Mouse (Mus musculus): ENCODE results near the gene Gm21915. TPM values are rescaled to one million over a fixed set of nuclear protein-coding genes. Genes with fewer than 3 reads are reported as not detected.

Gm21915 gene
- polyA plus RNA-seq, 1 experiment from 2014 or later = not detected

DNA sequence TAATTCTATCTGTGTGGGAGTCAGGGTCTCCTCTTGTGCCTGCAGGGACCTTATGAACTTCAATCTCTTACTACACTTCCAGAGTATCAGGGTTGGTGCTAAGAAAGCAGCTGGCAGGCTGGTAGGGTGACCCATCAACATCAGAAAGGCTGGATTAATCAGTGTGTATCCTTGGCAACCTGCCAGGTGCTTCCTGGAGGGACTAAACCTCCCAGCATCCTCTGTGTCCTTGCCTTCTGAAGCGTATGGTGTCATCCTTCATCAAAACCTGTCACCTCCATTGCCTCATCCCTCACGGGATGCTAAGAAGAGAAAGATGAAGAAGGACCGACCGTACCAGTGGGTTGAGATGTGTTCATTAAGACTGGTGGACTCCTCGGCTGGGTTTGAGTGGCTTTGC, 23.4 kb downstream of the Gm21915 start:
- 66% methylated on average over 5 of the region's 5 CpGs for WGBS (ENCODE audit: insufficient replicate concordance)
- no peak overlapping the region for H3K9ac ChIP-seq (replicated peaks)
- H3K4me1 ChIP-seq (ENCODE audit: insufficient read depth) = no peaks in the 10 kb centered on the region
- no peak overlapping the region for H3K4me3 ChIP-seq (ENCODE audit: low read depth, low read length)
- H3K9me3 ChIP-seq (ENCODE audit: low read length) = no peaks in the 10 kb centered on the region
- H3K4me2 ChIP-seq (ENCODE audit: low read depth, low read length) = no peak overlapping the region
- no peak for TF ChIP-seq CTCF (IDR thresholded peaks at IDR 0.05; ENCODE audit: low read depth)
- no peak for TF ChIP-seq EP300 (IDR thresholded peaks at IDR 0.05; ENCODE audit: low read depth)
- DNase-seq (peak; percentile 24), ATAC-seq (no peak)
- H3K27me3 ChIP-seq (ENCODE audit: insufficient read depth, low read length) = no peaks in the 10 kb centered on the region
- no peaks in the 10 kb centered on the region for H3K36me3 ChIP-seq (replicated peaks; ENCODE audit: insufficient read depth, low read length)
- H3K27ac ChIP-seq (ENCODE audit: low read depth) = no peak overlapping the region

DNA sequence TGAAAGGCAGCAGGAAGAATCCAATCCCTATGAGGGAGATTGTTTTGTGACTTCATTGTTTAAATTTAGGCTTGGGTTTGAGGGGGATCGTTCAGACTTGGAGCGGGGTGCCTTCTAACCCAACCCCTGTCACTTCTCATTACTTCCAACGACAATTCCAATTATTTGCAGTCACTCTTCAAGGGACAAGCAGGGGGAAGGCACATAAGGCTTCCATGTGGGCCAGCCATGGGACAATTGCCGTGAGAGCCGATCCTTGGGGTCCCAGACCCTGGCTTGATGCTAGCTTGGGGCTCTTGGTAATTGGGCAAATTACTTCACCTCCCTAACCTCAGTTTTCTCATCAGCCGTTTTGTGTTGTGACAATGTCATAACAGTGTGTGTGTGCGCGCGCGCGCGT, 23.9 kb downstream of the Gm21915 start:
- no peak overlapping the region for H3K4me2 ChIP-seq (ENCODE audit: low read depth, low read length)
- no peaks in the 10 kb centered on the region for H3K4me1 ChIP-seq (ENCODE audit: insufficient read depth)
- no peaks in the 10 kb centered on the region for H3K36me3 ChIP-seq (replicated peaks; ENCODE audit: insufficient read depth, low read length)
- TF ChIP-seq EP300 (IDR thresholded peaks at IDR 0.05; ENCODE audit: low read depth) = no peak
- no peak for TF ChIP-seq CTCF (IDR thresholded peaks at IDR 0.05; ENCODE audit: low read depth)
- H3K27me3 ChIP-seq (ENCODE audit: insufficient read depth, low read length) = no peaks in the 10 kb centered on the region
- H3K9ac ChIP-seq (replicated peaks) = no peak overlapping the region
- H3K9me3 ChIP-seq (ENCODE audit: low read length) = no peaks in the 10 kb centered on the region
- no peak for ATAC-seq
- 86% methylated on average over 12 of the region's 12 CpGs for WGBS (ENCODE audit: insufficient replicate concordance)
- no peak overlapping the region for H3K4me3 ChIP-seq (ENCODE audit: low read depth, low read length)
- H3K27ac ChIP-seq (ENCODE audit: low read depth) = no peak overlapping the region
- DNase-seq = no peak

DNA sequence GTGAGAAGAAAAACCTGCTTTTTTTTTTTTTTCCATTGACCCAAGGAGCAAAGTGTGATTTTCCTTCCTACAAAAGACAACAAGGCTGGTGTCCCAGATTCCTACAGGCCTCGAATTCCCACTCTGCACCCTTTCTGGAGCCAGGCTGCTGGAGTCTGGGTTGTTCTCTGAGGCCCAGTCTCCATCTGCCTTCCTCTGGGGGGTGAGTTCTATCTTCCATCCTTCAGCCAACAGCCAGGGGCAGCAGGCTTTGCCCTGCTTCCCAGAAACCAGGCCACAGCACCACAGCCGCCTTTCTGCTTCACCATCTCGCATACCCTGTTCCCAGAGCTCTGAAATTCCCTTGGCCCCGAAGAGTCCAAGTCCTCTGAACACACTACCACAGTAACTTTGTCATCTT, 25.7 kb downstream of the Gm21915 start:
- Histone ChIP-seq H3K4me2 (ENCODE audit: low read depth, low read length) (no peak overlapping the region), H3K4me3 (ENCODE audit: low read depth, low read length) (no peak overlapping the region), H3K36me3 (replicated peaks; ENCODE audit: insufficient read depth, low read length) (no peaks in the 10 kb centered on the region), H3K27me3 (ENCODE audit: insufficient read depth, low read length) (no peaks in the 10 kb centered on the region), H3K4me1 (ENCODE audit: insufficient read depth) (no peaks in the 10 kb centered on the region), H3K9me3 (ENCODE audit: low read length) (no peaks in the 10 kb centered on the region), H3K27ac (ENCODE audit: low read depth) (no peak overlapping the region), H3K9ac (replicated peaks) (no peak overlapping the region)
- TF ChIP-seq EP300 (IDR thresholded peaks at IDR 0.05; ENCODE audit: low read depth) (no peak), CTCF (IDR thresholded peaks at IDR 0.05; ENCODE audit: low read depth) (no peak)
- ATAC-seq (no peak), DNase-seq (no peak)
- 60% methylated on average over 4 of the region's 4 CpGs for WGBS (ENCODE audit: insufficient replicate concordance)

GRCm38 (mm10) chr9:40699194-40699593, 28.8 kb downstream of the Gm21915 start:
- no peak for DNase-seq
- Histone ChIP-seq H3K36me3 (replicated peaks; ENCODE audit: insufficient read depth, low read length) (no peaks in the 10 kb centered on the region), H3K9me3 (ENCODE audit: low read length) (no peaks in the 10 kb centered on the region), H3K4me1 (ENCODE audit: insufficient read depth) (no peaks in the 10 kb centered on the region), H3K4me2 (ENCODE audit: low read depth, low read length) (no peak overlapping the region), H3K27me3 (ENCODE audit: insufficient read depth, low read length) (no peaks in the 10 kb centered on the region), H3K4me3 (ENCODE audit: low read depth, low read length) (no peak overlapping the region), H3K27ac (ENCODE audit: low read depth) (no peak overlapping the region), H3K9ac (replicated peaks) (no peak overlapping the region)
- ATAC-seq = 0 out of 2 replicates have a peak, but pooled peaks have one; percentile 38
- no peak for TF ChIP-seq CTCF (IDR thresholded peaks at IDR 0.05; ENCODE audit: low read depth)
- TF ChIP-seq EP300 (IDR thresholded peaks at IDR 0.05; ENCODE audit: low read depth) = no peak
- WGBS (ENCODE audit: insufficient replicate concordance) = 57% methylated on average over 3 of the region's 3 CpGs

- WGBS (ENCODE audit: insufficient replicate concordance) = 60% methylated on average over 5 of the region's 5 CpGs
- H3K27me3 ChIP-seq (ENCODE audit: insufficient read depth, low read length) = no peaks in the 10 kb centered on the region
- no peak overlapping the region for H3K27ac ChIP-seq (ENCODE audit: low read depth)
- H3K9ac ChIP-seq (replicated peaks) = no peak overlapping the region
- H3K4me3 ChIP-seq (ENCODE audit: low read depth, low read length) = no peak overlapping the region
- no peak for DNase-seq
- no peaks in the 10 kb centered on the region for H3K36me3 ChIP-seq (replicated peaks; ENCODE audit: insufficient read depth, low read length)
- no peak for TF ChIP-seq EP300 (IDR thresholded peaks at IDR 0.05; ENCODE audit: low read depth)
- no peak for TF ChIP-seq CTCF (IDR thresholded peaks at IDR 0.05; ENCODE audit: low read depth)
- H3K4me1 ChIP-seq (ENCODE audit: insufficient read depth) = no peaks in the 10 kb centered on the region
- ATAC-seq = no peak
- no peak overlapping the region for H3K4me2 ChIP-seq (ENCODE audit: low read depth, low read length)
- no peaks in the 10 kb centered on the region for H3K9me3 ChIP-seq (ENCODE audit: low read length)
These were observed 29.8 kb downstream of the Gm21915 start for GRCm38 (mm10) chr9:40700253-40700652.

DNA sequence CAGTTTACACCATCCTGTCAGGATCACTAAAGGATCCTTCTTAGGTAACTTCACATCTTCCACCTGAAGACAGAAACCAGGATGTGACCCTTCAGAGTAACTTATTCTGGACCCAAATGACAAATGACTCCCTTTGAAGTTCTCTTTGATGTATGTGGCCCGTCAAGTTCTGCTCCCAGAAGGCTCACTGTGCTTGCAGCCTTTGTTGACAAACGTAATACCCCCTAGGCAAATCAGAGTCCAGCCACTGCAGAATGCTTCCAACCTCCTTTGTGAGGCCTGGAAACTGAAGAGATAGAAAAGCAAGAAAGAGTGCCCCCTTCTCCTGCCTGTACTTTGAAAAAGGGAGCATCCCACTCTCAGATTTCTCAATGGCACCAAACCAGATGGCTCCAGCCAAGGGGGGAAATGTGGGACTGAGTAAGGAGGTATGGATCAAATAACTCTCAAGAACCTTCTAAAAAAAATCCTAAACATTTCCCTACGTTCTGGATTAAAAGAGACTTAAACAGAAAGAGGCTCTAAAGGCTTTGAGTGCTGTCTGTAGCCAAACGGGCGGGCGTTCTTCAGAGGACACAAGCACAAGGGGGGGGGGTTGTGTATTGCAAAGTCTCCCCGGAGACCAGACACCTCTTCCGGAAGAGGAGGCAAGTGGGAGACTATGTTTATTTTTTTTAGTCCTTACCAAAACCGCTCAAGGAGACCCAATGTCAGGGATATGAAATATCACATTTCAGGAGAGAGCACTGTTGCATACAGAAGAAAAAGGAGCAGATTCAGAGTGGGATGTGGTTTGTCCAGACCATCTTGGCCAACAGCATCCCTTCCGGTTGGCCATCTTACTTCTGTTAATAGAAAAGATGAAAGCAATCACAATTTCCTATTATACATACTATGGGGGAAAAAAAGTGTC, 34.2 kb downstream of the Gm21915 start:
- H3K9ac ChIP-seq (replicated peaks) = no peak overlapping the region
- no peak overlapping the region for H3K4me3 ChIP-seq (ENCODE audit: low read depth, low read length)
- no peak overlapping the region for H3K27ac ChIP-seq (ENCODE audit: low read depth)
- DNase-seq (no peak), ATAC-seq (no peak)
- no peak overlapping the region for H3K4me2 ChIP-seq (ENCODE audit: low read depth, low read length)
- TF ChIP-seq EP300 (IDR thresholded peaks at IDR 0.05; ENCODE audit: low read depth) (no peak), CTCF (IDR thresholded peaks at IDR 0.05; ENCODE audit: low read depth) (no peak)
- no peaks in the 10 kb centered on the region for H3K4me1 ChIP-seq (ENCODE audit: insufficient read depth)
- no peaks in the 10 kb centered on the region for H3K36me3 ChIP-seq (replicated peaks; ENCODE audit: insufficient read depth, low read length)
- 47% methylated on average over 10 of the region's 10 CpGs for WGBS (ENCODE audit: insufficient replicate concordance)
- H3K9me3 ChIP-seq (ENCODE audit: low read length) = no peaks in the 10 kb centered on the region
- no peaks in the 10 kb centered on the region for H3K27me3 ChIP-seq (ENCODE audit: insufficient read depth, low read length)
